Mouse (Mus musculus) common myeloid progenitor, adult 5-6 weeks (primary cell): Measurements from ENCODE around the gene Sorcs1. TPM values are rescaled to one million over a fixed set of nuclear protein-coding genes. Genes with fewer than 3 reads are reported as not detected.

ENCODE experiments used
- ATAC-seq: replicated peaks from 2 replicates; pipeline ENCODE4 v1.8.0; 2016; ENCODE audit warnings: low read depth, mild to moderate bottlenecking, moderate TSS enrichment, inconsistent platforms; ENCODE audit not compliant: poor library complexity, severe bottlenecking
- total RNA-seq: library from RNA; stranded (forward); fragments of 200-1000, 187-1606 nt; gene quantifications from 2 replicates; pipeline ENCODE4 v1.2.3, GENCODE M21; 2017

Sorcs1 gene
- not detected in 2 replicates for total RNA-seq

DNA sequence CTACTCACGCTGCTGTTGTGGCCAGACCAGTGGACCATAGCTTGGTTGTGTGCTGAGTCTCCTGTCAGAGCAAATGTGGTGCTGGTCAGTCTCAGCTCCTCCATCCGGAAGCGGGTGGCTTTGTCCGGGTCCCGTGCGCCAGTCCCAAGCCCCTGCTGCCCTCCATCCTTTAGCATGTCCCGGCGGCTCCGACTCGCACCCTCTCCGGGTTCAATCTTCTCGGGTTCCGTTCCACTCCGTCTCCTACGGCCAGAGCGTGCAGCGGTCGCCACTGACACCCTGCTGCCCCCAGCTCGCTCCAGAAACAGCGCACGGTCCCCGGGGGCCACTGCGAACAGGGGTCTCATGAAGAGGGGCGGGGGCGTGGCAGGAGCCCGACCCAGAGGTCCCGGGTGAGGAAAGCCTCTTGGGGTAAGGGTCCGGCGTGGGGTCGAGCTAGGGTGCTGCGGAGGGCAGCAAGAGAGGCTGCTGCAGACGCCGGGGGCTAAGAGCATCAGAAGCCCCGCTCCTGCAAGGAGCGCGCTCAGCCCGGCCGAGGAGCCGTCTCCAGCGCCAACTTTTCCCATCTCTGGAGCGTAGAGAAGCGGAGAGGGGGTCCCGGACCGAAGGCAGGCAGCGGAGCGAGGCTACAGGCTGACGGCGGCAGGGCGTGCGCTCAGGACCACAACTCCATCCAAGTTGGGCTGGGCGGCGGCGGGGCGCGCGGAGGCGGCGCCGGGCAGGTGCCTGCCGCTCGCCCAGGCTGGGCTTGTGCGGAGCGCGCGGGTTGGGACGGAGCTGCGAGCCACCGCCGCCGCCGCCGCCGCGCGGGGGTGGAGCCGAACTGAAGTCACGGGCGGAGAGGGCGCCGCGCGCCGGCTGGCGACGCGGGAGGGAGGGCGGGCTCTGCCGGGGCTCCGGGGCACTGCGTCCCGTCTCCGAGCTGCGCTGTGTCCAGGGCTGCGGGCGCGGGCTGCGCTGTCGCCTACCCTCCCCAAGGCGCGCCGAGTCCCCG lies at the start of gene Sorcs1:
Gene Sorcs1, minus strand, starts transcription at position 744 of the 994 bp plus-strand sequence.
- peak; percentile 65; the same call in 1 of the 2 replicates for ATAC-seq

- ATAC-seq = no peak
Measured at GRCm38 (mm10) chr19:50683277-50683676, 4.8 kb upstream of the Sorcs1 start.

DNA sequence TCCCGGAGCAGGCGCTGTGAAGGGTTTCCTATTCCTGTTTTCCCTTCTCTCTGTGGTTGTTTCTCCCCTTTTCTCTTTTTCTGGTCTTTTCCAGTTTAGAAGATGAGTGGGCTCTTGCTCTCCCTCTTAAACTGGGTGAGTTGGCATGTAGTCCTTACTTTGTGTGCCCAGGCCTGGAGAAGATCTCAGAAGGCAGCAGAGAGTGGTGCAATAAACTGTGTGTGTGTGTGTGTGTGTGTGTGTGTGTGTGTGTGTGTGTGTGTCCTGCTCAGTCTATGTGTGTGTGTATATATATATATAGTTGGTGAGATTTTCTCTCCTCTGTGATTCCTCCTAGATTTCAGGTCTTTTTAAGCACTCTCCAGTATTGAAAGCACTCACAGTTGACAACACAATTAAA lies 500 bp upstream of the Sorcs1 start:
- ATAC-seq = no peak

DNA sequence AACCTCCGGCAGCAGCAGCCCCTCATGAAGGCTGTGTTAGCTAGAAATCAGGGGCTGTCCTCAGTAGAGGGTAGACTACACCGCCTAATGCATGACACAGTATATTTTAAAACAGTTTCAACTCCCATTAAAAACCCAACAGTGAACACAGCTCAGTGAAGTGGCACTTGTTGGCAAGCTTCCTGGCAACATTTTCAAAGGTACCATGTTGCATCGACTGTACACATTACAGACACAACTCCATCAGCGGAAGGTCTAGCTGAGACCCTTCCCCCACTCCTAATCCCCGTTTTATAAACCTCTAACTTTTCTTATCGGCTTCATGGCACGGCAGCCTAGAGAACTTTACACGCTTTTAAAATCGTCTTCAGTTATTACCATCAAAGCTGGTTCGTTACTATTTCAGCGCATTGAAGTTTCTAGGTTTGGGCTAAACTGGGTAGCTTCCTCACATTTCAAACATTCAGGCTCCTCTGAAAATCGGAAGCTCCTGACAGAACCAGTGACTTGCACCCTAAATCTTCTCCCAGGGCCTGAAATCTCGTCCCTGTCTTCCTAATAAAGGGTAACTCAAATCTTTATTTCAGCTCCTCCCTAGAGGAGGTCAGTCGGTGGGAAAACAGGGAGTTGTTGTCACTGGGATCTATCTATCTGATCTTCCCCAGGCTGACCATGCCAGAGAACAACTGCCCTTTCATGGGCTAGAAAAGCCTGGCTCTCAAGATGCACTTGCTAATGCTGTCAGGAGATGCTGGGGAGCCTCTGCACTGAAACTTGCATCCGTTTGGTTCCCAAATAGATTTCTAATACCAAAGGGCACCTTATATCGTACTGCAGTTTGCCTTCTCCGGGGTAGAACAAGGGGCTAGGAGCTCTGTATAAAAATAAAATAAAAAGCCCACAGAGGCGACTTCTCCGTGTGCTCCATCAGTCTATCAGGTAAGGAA lies 1.6 kb downstream of the Sorcs1 start:
- ATAC-seq = no peak

GRCm38 (mm10) chr19:50674921-50675320 lies 3.5 kb downstream of the Sorcs1 start:
- ATAC-seq = no peak

GRCm38 (mm10) chr19:50667516-50667915 lies 10.9 kb downstream of the Sorcs1 start:
- no peak for ATAC-seq

DNA sequence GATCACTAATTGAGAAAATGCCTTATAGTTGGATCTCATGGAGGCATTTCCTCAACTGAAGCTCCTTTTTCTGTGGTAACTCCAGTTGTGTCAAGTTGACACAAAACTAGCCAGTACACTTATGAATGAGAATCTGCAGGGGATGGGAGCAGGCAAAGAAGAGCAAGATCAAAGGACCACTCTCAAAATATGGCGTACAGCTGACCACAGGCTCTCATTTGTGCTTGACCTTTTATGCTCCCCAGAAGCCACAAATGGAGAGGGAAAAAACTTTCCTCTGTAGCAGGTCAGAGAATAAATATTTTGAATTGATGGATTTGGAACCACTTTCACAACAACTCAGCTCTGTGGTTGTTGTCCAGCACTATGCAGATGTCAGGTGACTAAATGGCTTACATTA lies 14.1 kb downstream of the Sorcs1 start:
- no peak for ATAC-seq

DNA sequence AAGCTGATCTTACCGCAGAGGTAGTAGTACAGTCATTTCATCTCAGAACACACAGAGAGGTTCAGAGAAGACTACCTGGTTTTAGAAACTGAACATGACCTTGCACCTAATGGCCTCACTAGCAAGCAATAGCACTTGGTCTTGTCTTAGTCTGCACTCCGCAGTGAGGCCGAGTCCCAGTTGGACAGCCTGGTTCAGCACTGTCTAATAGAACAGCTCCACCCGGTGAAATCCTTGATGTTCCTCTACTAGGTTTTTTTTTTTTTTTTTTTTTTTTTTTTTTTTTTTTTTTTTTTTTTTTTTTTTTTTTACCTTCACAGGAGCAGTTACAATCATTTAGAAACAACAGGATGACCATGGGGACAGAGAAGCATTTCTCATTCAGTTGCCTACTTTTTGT lies 19.3 kb downstream of the Sorcs1 start:
- no peak for ATAC-seq

DNA sequence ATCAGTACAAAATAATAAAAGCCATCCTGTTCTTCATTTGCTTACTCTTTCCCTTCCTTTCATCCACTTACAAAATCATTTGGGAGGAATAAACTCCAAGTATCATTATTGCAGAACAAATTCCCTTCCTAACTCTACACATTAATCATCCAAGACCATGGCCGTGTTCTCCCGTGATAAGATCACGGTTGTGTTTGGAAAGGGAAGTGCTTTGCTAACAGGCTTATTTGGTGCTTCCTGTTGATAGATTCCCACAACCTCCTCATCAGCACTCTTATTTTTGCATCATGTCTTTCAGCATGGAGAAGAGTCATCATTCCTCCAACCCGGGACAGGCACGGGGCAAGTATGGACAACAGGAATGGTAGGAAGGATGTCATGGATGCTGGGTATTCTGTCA lies 25.7 kb downstream of the Sorcs1 start:
- peak; percentile 80 for ATAC-seq

DNA sequence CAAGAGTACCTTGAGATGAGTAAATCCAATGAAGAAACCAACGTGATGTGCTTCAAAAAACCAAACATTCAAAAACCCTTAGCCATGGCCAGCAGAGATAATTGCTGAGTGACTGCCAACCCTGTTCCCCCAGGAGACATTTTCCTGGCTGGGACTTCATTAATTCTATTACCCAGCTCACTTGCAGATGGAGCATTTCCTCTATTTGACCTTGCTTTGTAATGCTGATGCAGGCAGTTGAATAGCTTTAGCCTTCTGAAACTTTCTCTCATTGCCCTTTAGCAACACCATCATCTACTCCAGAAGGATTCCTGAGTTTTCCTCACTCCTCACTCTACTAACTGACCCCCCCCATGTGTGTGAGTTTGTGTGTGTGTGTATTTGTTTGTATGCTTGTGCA lies 34.6 kb downstream of the Sorcs1 start:
- ATAC-seq = no peak

GRCm38 (mm10) chr19:50642121-50642520 lies 36.3 kb downstream of the Sorcs1 start:
- ATAC-seq = no peak

GRCm38 (mm10) chr19:50640251-50641032 lies 38.0 kb downstream of the Sorcs1 start:
- ATAC-seq = no peak

DNA sequence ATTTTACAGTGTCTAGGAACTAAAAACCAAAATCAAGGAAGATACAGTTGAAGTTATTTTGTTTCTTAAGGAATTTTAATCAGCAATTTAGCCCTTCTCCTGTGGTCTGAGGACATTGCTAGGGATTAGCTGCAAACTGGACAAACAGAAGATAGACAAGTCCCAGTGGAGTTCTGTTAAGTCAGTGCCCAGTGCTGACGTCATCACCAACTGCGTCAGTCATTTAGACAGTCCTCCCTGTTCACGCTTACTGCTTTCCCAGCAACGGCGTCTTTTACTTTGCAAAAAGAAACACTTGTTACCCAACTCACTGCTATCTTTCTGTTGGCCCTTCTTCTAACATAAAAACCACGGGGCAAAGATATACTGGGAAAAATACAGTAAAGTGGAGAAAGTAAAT lies 40.3 kb downstream of the Sorcs1 start:
- ATAC-seq = no peak

DNA sequence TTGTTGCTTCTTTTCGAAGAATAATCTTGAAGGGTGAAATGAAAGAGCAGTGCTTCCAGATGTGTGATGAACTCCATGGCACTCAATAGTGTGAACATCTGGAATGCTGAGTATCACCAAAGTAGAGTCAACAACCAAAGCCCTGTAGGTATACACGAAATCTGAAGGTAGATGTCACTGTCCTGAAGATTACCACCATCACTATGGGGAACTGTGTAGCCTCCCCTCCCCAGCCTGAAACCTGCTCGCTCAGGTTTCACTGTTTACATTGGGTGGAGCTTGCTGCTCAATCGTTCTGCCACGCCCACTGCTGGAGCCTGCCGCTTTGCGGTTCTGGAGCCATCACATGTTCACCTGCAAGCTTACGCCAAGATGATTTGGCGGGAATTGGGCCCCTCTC lies 64.4 kb downstream of the Sorcs1 start:
- ATAC-seq = no peak

DNA sequence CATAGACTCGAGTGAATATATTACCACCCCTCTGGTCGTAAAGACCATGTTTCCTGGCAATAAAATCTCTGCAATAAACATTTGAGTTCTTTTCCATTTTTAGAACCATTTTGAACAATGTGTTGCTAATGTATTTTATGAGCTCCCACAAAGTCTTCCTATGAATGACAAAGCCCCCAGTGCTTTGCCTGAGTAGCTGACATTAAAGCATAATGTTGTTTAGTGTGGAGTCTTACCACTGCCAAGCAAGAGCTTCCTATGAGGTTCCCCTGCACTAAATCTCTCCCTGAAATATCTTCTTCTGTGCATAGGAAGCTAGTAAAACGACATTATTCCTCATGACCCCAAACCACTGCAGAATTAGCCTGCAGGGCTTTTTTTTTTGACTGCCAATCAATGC lies 66.8 kb downstream of the Sorcs1 start:
- ATAC-seq = no peak

DNA sequence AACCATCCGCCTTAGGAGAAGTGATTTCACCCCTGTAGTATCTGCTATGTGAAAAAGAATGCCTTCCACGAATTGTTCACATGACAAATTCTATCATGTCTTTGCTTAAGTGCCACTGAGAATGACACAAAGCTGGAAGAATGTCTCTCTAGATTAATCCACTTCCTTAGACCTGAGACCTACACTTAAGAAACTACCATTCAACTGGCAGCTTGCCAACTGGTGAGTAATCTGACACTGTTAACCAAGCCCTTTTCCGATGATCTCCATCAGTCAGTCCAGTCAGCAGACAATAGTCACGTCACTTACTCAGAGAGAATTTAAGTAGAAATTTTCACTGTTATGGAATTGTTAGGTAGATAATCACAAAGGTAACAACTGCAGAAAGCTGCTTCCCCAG lies 74.6 kb downstream of the Sorcs1 start:
- ATAC-seq = no peak

DNA sequence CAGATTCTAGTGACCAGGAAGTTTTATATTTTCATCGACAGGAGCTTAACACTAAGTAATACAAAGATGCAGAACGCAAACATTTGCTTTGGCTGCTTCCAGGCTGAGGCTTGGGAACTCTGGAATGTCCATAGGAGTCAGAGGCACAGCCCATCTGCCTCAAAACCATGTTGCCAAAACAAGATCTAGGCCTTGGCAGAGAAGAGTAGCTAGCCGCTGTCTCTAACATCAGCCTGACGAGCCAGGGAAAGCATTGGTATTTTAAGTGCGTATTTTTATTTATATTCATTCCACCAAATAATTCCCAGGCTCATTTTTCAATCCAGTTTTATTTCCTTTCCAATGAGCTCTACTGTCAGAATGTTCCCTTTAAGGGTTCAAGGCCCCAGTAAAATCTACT lies 75.1 kb downstream of the Sorcs1 start:
- ATAC-seq = no peak

DNA sequence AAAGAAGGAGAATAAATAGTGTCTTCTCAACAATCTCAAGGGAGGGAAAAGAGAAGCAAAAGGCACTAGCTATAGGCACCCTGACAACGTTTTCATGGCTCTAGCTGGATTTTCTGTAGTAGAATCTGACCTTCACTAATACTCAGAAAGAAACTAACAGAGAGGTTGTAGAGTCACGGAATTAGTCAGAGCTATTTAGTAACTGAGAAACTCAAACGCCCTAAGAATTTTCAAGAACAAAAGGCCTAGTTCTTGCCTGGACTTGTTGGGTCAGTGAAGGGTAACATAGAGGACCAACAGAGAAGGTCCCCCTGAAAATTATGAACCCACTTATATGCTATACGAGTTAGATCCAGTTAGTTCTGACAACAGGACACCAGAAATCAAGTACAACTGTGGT lies 81.1 kb downstream of the Sorcs1 start:
- ATAC-seq = no peak

DNA sequence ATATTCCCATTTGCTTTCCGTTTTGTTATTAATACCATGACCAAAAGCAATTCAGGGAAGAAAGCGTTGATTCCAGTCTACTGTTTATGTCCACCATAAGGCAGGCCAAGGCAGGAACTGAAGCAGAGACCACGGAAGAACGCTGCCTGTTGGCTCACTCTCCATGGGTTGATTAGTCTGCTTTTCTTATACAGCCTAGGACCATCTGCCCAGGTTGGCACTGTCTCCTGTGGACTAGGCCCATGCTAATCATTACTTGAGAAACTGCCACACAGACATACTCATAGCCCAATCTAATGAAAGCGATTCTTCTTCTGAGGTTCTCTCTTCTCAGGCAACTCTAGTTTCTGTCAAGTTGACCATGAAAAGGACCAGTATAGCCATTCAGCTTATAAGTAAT lies 92.3 kb downstream of the Sorcs1 start:
- ATAC-seq = no peak

DNA sequence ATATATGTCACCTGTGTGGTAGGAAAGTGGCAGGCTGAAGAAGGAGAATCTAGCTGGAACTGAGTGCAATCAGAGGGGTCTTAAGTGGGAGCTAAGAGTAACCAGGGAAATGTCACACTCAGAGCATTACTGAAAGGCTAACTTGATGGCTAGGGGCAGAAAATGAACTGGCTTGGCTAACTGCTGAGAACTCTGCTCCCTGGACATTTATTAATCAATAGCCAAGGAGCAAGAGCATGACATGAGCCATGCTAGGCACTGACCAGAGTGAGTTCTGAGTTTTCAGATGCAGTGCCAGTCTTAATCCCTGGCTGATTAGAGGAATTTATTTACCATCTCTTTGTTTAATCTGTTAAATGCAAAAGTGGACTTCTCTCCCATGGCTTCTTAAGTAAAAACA lies 95.5 kb downstream of the Sorcs1 start:
- ATAC-seq = no peak
